Mouse (Mus musculus) embryonic facial prominence, embryonic 15.5 days (tissue): ENCODE results near the gene Nectin1. TPM values are rescaled to one million over a fixed set of nuclear protein-coding genes. Genes with fewer than 3 reads are reported as not detected.

ENCODE experiments used
- ATAC-seq: fragments of 200-750 bp; cut with Nextera tagmentation; 2 replicates; pipeline ENCODE4 v1.8.0; 2017; ENCODE audit warnings: low read depth, moderate TSS enrichment; ENCODE audit not compliant: insufficient number of reproducible peaks, low FRiP score, low TSS enrichment
- H3K27ac ChIP-seq: fragments of 300-500 bp; sonication (generic); replicated peaks from 2 replicates; pipeline ENCODE4 v1.5.1; 2015; ENCODE audit warnings: mild to moderate bottlenecking, inconsistent platforms
- H3K27me3 ChIP-seq: fragments of 300-500 bp; sonication (generic); 2 replicates; pipeline ENCODE4 v1.6.1; 2015; ENCODE audit warnings: inconsistent platforms
- H3K36me3 ChIP-seq: fragments of 300-500 bp; sonication (generic); 2 replicates; pipeline ENCODE4 v1.6.1; 2015; ENCODE audit warnings: mild to moderate bottlenecking, inconsistent platforms
- H3K4me1 ChIP-seq: fragments of 300-500 bp; sonication (generic); 2 replicates; pipeline ENCODE4 v1.6.1; 2015; ENCODE audit warnings: inconsistent platforms
- H3K4me2 ChIP-seq: fragments of 300-500 bp; sonication (generic); replicated peaks from 2 replicates; pipeline ENCODE4 v1.6.1; 2015; ENCODE audit warnings: mild to moderate bottlenecking, inconsistent platforms
- H3K4me3 ChIP-seq: fragments of 300-500 bp; sonication (generic); replicated peaks from 2 replicates; pipeline ENCODE4 v1.5.1; 2015; ENCODE audit warnings: mild to moderate bottlenecking, inconsistent platforms
- H3K9ac ChIP-seq: fragments of 300-500 bp; sonication (generic); 2 replicates; pipeline ENCODE4 v1.6.1; 2015; ENCODE audit warnings: inconsistent platforms
- H3K9me3 ChIP-seq: fragments of 300-500 bp; sonication (generic); replicated peaks from 2 replicates; pipeline ENCODE4 v1.6.1; 2016; ENCODE audit warnings: inconsistent platforms
- WGBS: fragments of 180-500 bp; shearing (Covaris S2); methylation state at CpG from one replicate; pipeline ENCODE4 v1.1.7; 2015; 5-methylcytosine and 5-hydroxymethylcytosine counted together
- polyA plus RNA-seq: library from polyadenylated mRNA; unstranded; fragments of >200 nt; fragmentation: Nextera tagmentation; extraction: Ambion mirVana; gene quantifications from 2 replicates; pipeline ENCODE4 v1.2.1, GENCODE M21; 2015

Gene Nectin1
- polyA plus RNA-seq, 1 experiment from 2014 or later, result 13.4 TPM

GRCm38 (mm10) chr9:43724093-43724492, 19.7 kb upstream of the Nectin1 start:
- H3K36me3 ChIP-seq, result no peaks in the 10 kb centered on the region
- WGBS, result 26% methylated on average over 4 of the region's 4 CpGs
- ATAC-seq, result no peak
- no peak overlapping the region for H3K4me3 ChIP-seq
- no peaks in the 10 kb centered on the region for H3K9me3 ChIP-seq
- no peak overlapping the region for H3K9ac ChIP-seq
- no peak overlapping the region for H3K4me2 ChIP-seq
- peaks cover 5% of the 10 kb centered on the region; the same call in 1 of the 2 replicates for H3K4me1 ChIP-seq
- H3K27me3 ChIP-seq, result no peaks in the 10 kb centered on the region
- H3K27ac ChIP-seq, result no peak overlapping the region

DNA sequence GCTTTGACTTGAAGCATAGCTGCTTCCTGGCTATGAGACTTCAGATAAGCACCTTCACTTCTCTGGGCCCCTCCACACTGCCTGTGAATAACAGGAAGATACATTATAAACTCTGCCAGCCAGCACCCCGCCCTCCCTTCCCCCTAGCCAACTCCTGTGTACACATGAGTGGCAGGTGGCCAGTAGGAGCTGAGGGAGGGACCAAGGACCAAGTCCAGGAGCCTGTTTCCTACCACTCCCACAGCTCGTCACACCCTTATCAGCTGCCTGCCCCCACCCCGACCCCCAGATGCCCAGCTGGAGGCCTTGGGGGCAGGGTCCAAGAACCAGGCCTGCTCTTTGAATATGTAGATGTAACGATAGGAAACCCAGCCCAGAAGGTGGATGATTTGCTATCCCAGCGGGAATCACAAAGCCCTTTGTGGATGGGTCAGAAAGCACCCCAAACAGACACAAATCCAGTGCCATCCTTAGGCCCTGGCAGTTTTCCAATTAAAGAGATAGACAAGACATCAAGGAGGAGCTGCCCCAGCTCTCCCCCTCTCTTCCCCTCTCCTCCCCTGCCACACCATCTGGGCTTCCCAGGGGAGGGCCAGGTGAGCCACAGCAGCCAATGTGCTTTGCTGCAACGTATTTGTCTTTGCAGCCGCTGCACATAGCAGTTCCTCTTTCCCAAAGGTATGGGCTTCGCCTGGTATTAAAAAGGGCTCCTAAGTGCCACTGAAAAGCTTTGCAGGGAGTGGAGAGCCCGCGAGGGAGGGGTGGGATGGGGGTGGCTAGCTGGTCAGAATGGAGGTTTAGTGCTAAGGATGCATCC, 14.1 kb upstream of the Nectin1 start:
- Histone ChIP-seq H3K27ac (no peak overlapping the region), H3K27me3 (peaks cover 3% of the 10 kb centered on the region; the same call in 1 of the 2 replicates), H3K4me3 (no peak overlapping the region), H3K36me3 (no peaks in the 10 kb centered on the region), H3K9me3 (no peaks in the 10 kb centered on the region), H3K9ac (no peak overlapping the region), H3K4me2 (no peak overlapping the region), H3K4me1 (0 out of 2 replicates have a peak, but pooled peaks cover 4% of the 10 kb centered on the region)
- no peak for ATAC-seq
- 18% methylated on average over 10 of the region's 10 CpGs for WGBS

DNA sequence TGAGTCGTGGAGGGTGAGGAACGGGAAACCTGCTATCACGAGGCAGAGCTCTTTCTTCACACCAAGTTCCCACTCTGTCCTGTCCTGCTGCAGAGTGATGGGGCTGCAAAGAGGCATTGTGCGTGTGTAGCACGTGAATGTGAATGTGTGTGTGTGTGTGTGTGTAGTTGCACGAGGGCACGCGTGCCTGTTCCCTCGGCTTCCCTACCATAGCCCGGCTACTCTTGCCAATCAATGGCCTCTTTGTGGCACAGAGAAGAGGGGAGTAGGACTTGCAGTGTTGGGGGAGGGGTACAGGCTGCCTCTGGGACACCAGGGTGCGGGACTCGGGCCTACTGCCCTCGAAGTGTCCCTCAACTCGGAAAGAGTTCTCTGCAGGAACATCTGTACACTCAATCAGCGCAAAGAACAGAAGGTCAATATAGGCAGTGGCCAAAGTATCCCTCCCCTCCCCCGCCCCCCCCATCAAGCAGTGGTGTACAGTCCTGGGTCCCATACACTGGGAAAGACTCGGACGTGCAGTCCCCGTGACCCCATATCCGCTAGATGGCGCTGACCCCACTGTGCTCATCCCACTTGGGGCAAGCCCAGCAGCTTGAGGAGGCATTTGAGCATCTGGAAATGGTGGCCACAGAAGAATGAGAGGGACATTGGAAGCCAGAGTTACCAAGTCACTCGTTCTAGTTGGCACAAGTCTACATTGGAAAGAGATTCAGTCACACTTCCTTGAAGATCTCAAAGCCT, 13.3 kb upstream of the Nectin1 start:
- peaks cover 3% of the 10 kb centered on the region; the same call in 1 of the 2 replicates for H3K27me3 ChIP-seq
- H3K36me3 ChIP-seq, result no peaks in the 10 kb centered on the region
- H3K9me3 ChIP-seq, result no peaks in the 10 kb centered on the region
- no peak overlapping the region for H3K27ac ChIP-seq
- ATAC-seq, result no peak; the same call in 1 of the 2 replicates
- no peak overlapping the region for H3K9ac ChIP-seq
- no peak overlapping the region for H3K4me2 ChIP-seq
- WGBS, result 10% methylated on average over 22 of the region's 22 CpGs
- H3K4me1 ChIP-seq, result 0 out of 2 replicates have a peak, but pooled peaks cover 4% of the 10 kb centered on the region
- no peak overlapping the region for H3K4me3 ChIP-seq

DNA sequence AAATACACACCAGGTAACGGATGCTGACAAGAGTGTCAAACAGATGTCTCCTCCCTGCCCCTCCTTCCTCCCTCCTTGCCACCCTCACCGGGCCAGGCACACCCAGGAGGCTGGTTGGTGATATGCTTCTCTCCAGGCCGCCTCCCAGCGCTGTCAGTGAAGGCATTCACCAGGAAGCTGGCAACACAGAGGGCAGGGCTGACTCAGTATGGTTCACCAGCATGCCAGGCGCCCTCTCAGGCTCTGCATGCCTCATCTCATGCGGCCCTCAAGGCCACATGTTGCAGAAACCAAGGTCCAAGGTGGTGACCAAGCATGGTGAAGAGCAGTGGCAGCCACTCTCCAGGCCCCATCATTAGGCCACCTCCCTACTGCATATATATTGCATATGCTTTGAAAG, 11.9 kb upstream of the Nectin1 start:
- 71% methylated on average over 6 of the region's 6 CpGs for WGBS
- ATAC-seq, result no peak
- H3K27me3 ChIP-seq, result peaks cover 3% of the 10 kb centered on the region; the same call in 1 of the 2 replicates

DNA sequence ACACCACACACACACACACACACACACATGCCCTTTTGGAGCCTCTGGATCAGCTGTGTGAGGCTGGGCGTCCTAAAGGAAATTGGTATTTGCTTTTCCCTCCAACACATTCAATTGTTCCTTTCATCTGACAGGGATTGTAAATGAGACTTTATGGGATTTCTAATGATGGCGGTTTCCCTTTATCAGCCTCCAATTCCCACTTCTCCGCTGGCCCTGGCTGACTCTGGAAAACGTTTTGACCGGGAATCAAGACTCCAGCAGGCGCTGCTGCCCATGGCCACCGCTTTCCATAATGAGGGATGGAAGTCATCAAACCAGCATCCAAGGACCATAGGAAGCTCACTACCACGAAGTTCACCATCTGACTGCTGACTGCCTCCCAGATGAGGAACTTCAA, 11.1 kb upstream of the Nectin1 start:
- peaks cover 3% of the 10 kb centered on the region; the same call in 1 of the 2 replicates for H3K27me3 ChIP-seq
- WGBS, result 64% methylated on average over 8 of the region's 8 CpGs

More for the DNA sequence above, 11.9 kb upstream of the Nectin1 start:
- Histone ChIP-seq H3K4me2 (no peak overlapping the region), H3K27ac (no peak overlapping the region), H3K4me1 (0 out of 2 replicates have a peak, but pooled peaks cover 4% of the 10 kb centered on the region), H3K9me3 (no peaks in the 10 kb centered on the region), H3K9ac (no peak overlapping the region), H3K4me3 (no peak overlapping the region), H3K36me3 (no peaks in the 10 kb centered on the region)

GRCm38 (mm10) chr9:43734952-43735351, 8.8 kb upstream of the Nectin1 start:
- no peak overlapping the region for H3K9ac ChIP-seq
- no peak overlapping the region for H3K27ac ChIP-seq
- no peaks in the 10 kb centered on the region for H3K36me3 ChIP-seq
- peaks cover 3% of the 10 kb centered on the region; the same call in 1 of the 2 replicates for H3K27me3 ChIP-seq
- H3K4me2 ChIP-seq, result no peak overlapping the region
- H3K4me3 ChIP-seq, result no peak overlapping the region
- no peaks in the 10 kb centered on the region for H3K9me3 ChIP-seq
- ATAC-seq, result no peak
- H3K4me1 ChIP-seq, result peaks cover 9% of the 10 kb centered on the region; the same call in 1 of the 2 replicates

More for the DNA sequence above, 11.1 kb upstream of the Nectin1 start:
- ATAC-seq, result no peak
- Histone ChIP-seq H3K36me3 (no peaks in the 10 kb centered on the region), H3K9ac (no peak overlapping the region), H3K9me3 (no peaks in the 10 kb centered on the region), H3K4me2 (no peak overlapping the region), H3K27ac (no peak overlapping the region), H3K4me1 (peaks cover 8% of the 10 kb centered on the region; the same call in 1 of the 2 replicates), H3K4me3 (no peak overlapping the region)

- peaks cover 3% of the 10 kb centered on the region; the same call in 1 of the 2 replicates for H3K27me3 ChIP-seq
- peaks cover 9% of the 10 kb centered on the region; the same call in 1 of the 2 replicates for H3K4me1 ChIP-seq
- no peaks in the 10 kb centered on the region for H3K9me3 ChIP-seq
- H3K9ac ChIP-seq, result no peak overlapping the region
- H3K4me2 ChIP-seq, result no peak overlapping the region
- no peak overlapping the region for H3K4me3 ChIP-seq
- H3K36me3 ChIP-seq, result no peaks in the 10 kb centered on the region
- ATAC-seq, result no peak
- no peak overlapping the region for H3K27ac ChIP-seq
- WGBS, result 94% methylated on average over 9 of the region's 9 CpGs
Measured at GRCm38 (mm10) chr9:43736046-43736730, 7.6 kb upstream of the Nectin1 start.

GRCm38 (mm10) chr9:43737331-43737730, 6.5 kb upstream of the Nectin1 start:
- 0 out of 2 replicates have a peak, but pooled peaks cover 3% of the 10 kb centered on the region for H3K27me3 ChIP-seq
- peaks cover 9% of the 10 kb centered on the region; the same call in 1 of the 2 replicates for H3K4me1 ChIP-seq
- H3K9me3 ChIP-seq, result no peaks in the 10 kb centered on the region
- no peak for ATAC-seq
- H3K27ac ChIP-seq, result no peak overlapping the region
- H3K36me3 ChIP-seq, result no peaks in the 10 kb centered on the region
- peak overlapping the region; percentile 34; the same call in 1 of the 2 replicates for H3K4me2 ChIP-seq
- no peak overlapping the region for H3K9ac ChIP-seq
- 24% methylated on average over 3 of the region's 3 CpGs for WGBS
- no peak overlapping the region for H3K4me3 ChIP-seq

GRCm38 (mm10) chr9:43737871-43738292, 5.9 kb upstream of the Nectin1 start:
- H3K4me3 ChIP-seq, result 0 out of 2 replicates have a peak overlapping the region, but pooled peaks have one; percentile 3
- no peak overlapping the region for H3K27ac ChIP-seq
- H3K27me3 ChIP-seq, result 0 out of 2 replicates have a peak, but pooled peaks cover 3% of the 10 kb centered on the region
- no peaks in the 10 kb centered on the region for H3K36me3 ChIP-seq
- H3K9ac ChIP-seq, result no peak overlapping the region
- WGBS, result 2% methylated on average over 12 of the region's 12 CpGs
- H3K4me1 ChIP-seq, result peaks cover 13% of the 10 kb centered on the region
- H3K4me2 ChIP-seq, result peak overlapping the region; percentile 34
- H3K9me3 ChIP-seq, result no peaks in the 10 kb centered on the region
- ATAC-seq, result no peak; the same call in 1 of the 2 replicates

DNA sequence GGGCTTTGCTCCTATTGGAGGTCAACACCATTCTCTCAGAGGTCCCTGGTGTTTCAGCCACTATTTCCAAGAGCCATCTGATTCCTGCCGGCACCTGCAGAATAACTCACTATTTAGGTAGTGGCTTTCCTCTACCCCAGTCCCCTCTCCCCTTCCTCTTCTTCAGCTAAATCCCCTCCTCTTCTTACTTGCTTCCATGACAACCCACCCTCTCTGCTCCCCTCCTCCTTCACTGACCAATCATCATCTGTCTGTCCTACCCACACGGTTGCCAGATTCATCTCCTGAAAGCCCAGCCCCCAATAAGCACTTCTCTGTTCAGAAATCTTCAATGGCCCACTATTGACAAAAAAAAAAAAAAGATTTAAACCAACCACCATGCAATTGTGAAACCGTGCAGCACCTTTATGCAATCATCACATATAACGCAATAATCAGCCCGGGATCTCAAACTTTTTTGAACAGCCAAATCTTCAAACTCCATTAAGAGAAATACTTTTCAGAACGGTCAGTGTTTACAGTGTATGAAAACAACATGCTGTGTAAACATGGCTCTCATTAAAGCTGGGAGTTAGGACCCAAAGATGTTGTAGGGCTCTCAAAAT, 5.2 kb upstream of the Nectin1 start:
- Histone ChIP-seq H3K9ac (no peak overlapping the region), H3K27me3 (0 out of 2 replicates have a peak, but pooled peaks cover 2% of the 10 kb centered on the region), H3K36me3 (no peaks in the 10 kb centered on the region), H3K9me3 (no peaks in the 10 kb centered on the region), H3K4me3 (no peak overlapping the region), H3K4me1 (peaks cover 19% of the 10 kb centered on the region), H3K27ac (no peak overlapping the region), H3K4me2 (no peak overlapping the region)
- ATAC-seq, result no peak
- 32% methylated on average over 6 of the region's 6 CpGs for WGBS
